Mouse (Mus musculus) lung, embryonic 14.5 days (tissue): ENCODE results near the gene Hbb-bh2. TPM values are rescaled to one million over a fixed set of nuclear protein-coding genes. Genes with fewer than 3 reads are reported as not detected.
"Not testable (repeated sequence)": the region's sequence is repeated elsewhere in the genome, so short reads cannot be mapped to it uniquely, and the experiment has no call there.

Experiments used
- ATAC-seq: fragments of 200-750 bp; cut with Nextera tagmentation; 2 replicates; pipeline ENCODE4 v1.8.0; 2017; ENCODE audit warnings: mild to moderate bottlenecking, moderate TSS enrichment, moderate library complexity; ENCODE audit not compliant: insufficient read depth
- DNase-seq: peaks from one replicate; pipeline ENCODE4 v3.0.0-alpha.2; 2015
- H3K27ac ChIP-seq: fragments of 300-500 bp; sonication (generic); 2 replicates; pipeline ENCODE4 v1.5.1; 2014; ENCODE audit warnings: low read depth, mild to moderate bottlenecking, moderate library complexity
- H3K27me3 ChIP-seq: fragments of 300-500 bp; sonication (generic); 2 replicates; pipeline ENCODE4 v1.6.1; 2014; ENCODE audit warnings: low read length, control low read depth; ENCODE audit not compliant: insufficient read depth
- H3K36me3 ChIP-seq: fragments of 300-500 bp; sonication (generic); 2 replicates; pipeline ENCODE4 v1.6.1; 2014; ENCODE audit warnings: control low read depth; ENCODE audit not compliant: insufficient read depth
- H3K4me1 ChIP-seq: fragments of 300-500 bp; sonication (generic); 2 replicates; pipeline ENCODE4 v1.6.1; 2014; ENCODE audit warnings: antibody characterized with exemption, control low read depth; ENCODE audit not compliant: insufficient read depth
- H3K4me2 ChIP-seq: fragments of 300-500 bp; sonication (generic); 2 replicates; pipeline ENCODE4 v1.6.1; 2014; ENCODE audit warnings: mild to moderate bottlenecking
- H3K4me3 ChIP-seq: fragments of 300-500 bp; sonication (generic); 2 replicates; pipeline ENCODE4 v1.5.1; 2014; ENCODE audit warnings: low read depth, low read length
- H3K9ac ChIP-seq: fragments of 300-500 bp; sonication (generic); 2 replicates; pipeline ENCODE4 v1.6.1; 2014
- H3K9me3 ChIP-seq: fragments of 300-500 bp; sonication (generic); 2 replicates; pipeline ENCODE4 v1.6.1; 2016; ENCODE audit warnings: low read depth, low read length, control low read depth
- CTCF ChIP-seq: IDR thresholded peaks from 2 replicates; pipeline ENCODE4 v1.5.1; 2016; ENCODE audit warnings: antibody characterized with exemption, low read depth
- WGBS: fragments of 180-500 bp; shearing (Covaris S2); extraction: QIAGEN DNeasy Blood & Tissue Kit; methylation state at CpG from one replicate; pipeline ENCODE4 v1.1.7; 2014; 5-methylcytosine and 5-hydroxymethylcytosine counted together
- polyA plus RNA-seq: library from polyadenylated mRNA; unstranded; fragments of >200 nt; fragmentation: Nextera tagmentation; extraction: Ambion mirVana; gene quantifications from 2 replicates; pipeline ENCODE4 v1.2.1, GENCODE M21; 2014

The Hbb-bh2 gene
- polyA plus RNA-seq, 1 experiment from 2014 or later, result not detected

DNA sequence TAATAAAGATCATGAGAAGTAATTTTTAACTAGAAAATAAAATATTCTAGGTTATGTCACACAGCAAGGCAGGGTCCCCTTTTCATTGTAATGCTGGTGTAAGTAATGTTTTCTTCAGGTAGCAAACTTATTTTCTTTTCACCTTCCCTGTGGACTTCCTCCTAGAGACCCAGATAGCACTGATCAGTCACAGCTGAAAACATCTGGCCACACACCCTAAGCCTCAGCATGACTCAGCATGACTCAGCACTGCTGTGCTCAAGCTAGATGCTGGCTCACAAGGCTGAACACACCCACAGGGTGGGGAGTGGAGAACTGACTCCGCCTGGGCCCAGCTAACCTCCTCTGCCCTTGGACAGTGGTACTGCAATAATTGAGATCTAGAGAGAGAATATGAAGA lies 20.5 kb upstream of the Hbb-bh2 start:
- H3K27me3 ChIP-seq, result no peaks in the 10 kb centered on the region
- no peak overlapping the region; the same call in 1 of the 2 replicates for H3K27ac ChIP-seq
- no peaks in the 10 kb centered on the region for H3K9me3 ChIP-seq
- ATAC-seq, result peak; percentile 75
- no peak overlapping the region for H3K9ac ChIP-seq
- H3K36me3 ChIP-seq, result no peaks in the 10 kb centered on the region
- TF ChIP-seq CTCF, result no peak
- WGBS, result 42% methylated on average over 1 of the region's 1 CpGs
- no peaks in the 10 kb centered on the region for H3K4me1 ChIP-seq
- DNase-seq, result peak; percentile 43
- no peak overlapping the region for H3K4me2 ChIP-seq
- H3K4me3 ChIP-seq, result no peak overlapping the region

DNA sequence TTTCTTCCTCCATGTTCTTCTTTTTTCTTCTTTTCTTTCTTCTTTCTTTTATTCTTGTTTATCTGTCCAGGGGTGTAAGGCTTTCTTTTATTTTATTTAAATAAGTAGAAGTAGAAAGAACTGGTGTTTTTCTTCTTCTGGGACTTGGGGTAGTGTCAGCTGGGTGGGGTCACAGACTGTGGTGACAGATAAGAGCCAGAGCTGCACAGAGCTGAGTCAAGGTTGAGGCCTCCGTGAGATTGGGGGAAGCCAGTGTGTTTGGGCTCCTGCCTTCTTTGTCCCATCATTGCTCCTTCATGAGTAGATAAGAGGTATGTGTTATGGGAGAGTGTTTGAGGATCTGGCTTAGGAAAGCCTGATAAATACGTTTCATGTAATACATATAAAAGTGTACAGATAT lies 18.8 kb upstream of the Hbb-bh2 start:
- H3K27me3 ChIP-seq, result no peaks in the 10 kb centered on the region
- no peak overlapping the region for H3K9ac ChIP-seq
- H3K9me3 ChIP-seq, result no peaks in the 10 kb centered on the region
- WGBS, result 41% methylated on average over 2 of the region's 2 CpGs
- peak; percentile 66; the same call in 1 of the 2 replicates for ATAC-seq
- H3K4me2 ChIP-seq, result no peak overlapping the region
- TF ChIP-seq CTCF, result no peak
- no peaks in the 10 kb centered on the region for H3K4me1 ChIP-seq
- no peak overlapping the region for H3K4me3 ChIP-seq
- no peak overlapping the region for H3K27ac ChIP-seq
- DNase-seq, result no peak
- H3K36me3 ChIP-seq, result no peaks in the 10 kb centered on the region

DNA sequence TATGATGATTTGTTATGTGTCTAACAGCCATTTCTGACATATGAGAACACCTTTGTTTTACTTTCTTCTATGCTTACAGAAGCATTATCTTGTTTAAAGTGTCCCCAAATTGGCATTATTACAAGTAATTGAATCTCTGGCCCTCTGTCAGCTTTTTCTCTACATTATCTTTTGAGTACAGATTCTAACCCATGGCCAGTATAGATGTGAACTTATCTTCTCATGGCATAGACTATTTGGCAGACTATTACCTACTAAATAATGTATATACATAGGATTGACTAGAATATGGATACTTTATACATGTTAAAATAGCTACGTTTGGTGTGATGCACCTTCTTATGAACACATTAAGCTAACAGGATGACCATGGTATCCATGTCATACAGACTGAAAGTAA lies 14.3 kb upstream of the Hbb-bh2 start:
- H3K27me3 ChIP-seq, result no peaks in the 10 kb centered on the region
- DNase-seq, result no peak
- H3K4me2 ChIP-seq, result no peak overlapping the region
- H3K9ac ChIP-seq, result no peak overlapping the region
- TF ChIP-seq CTCF, result no peak
- no peak for ATAC-seq
- H3K36me3 ChIP-seq, result no peaks in the 10 kb centered on the region
- 47% methylated on average over 1 of the region's 1 CpGs for WGBS
- no peak overlapping the region for H3K4me3 ChIP-seq
- H3K27ac ChIP-seq, result no peak overlapping the region
- no peaks in the 10 kb centered on the region for H3K9me3 ChIP-seq
- no peaks in the 10 kb centered on the region for H3K4me1 ChIP-seq

DNA sequence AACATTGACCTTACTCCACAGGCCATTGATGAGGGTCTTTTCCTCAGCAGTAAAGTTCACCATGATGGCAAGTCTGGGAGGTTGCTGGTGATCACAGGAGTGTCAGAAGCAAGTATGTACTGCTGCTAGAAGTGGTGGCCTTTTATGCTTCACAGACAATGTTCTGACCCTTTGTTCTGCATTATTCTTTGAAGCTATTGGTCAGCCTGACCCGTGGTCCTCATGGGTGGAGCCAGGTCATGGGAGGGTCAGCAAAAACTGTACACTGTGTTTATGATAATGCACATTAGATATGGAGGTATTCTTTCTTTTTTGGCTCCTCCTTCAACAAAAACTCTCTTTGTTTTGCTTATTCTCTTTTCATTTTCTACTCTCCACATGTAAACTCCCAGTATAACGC lies 12.8 kb upstream of the Hbb-bh2 start, which contains the start of gene Hbb-y:
Gene Hbb-y, minus strand, starts transcription at position 127 of the 400 bp plus-strand sequence.
- Histone ChIP-seq H3K4me1 (no peaks in the 10 kb centered on the region), H3K9me3 (no peaks in the 10 kb centered on the region), H3K4me2 (no peak within 1 kb of the TSS), H3K9ac (no peak within 1 kb of the TSS), H3K27ac (no peak within 1 kb of the TSS), H3K4me3 (no peak within 1 kb of the TSS), H3K36me3 (no peaks in the 10 kb centered on the region), H3K27me3 (no peaks in the 10 kb centered on the region)
- ATAC-seq, result no peak
- DNase-seq, result no peak
- WGBS, result 62% methylated on average over 2 of the region's 2 CpGs
- TF ChIP-seq CTCF, result no peak

DNA sequence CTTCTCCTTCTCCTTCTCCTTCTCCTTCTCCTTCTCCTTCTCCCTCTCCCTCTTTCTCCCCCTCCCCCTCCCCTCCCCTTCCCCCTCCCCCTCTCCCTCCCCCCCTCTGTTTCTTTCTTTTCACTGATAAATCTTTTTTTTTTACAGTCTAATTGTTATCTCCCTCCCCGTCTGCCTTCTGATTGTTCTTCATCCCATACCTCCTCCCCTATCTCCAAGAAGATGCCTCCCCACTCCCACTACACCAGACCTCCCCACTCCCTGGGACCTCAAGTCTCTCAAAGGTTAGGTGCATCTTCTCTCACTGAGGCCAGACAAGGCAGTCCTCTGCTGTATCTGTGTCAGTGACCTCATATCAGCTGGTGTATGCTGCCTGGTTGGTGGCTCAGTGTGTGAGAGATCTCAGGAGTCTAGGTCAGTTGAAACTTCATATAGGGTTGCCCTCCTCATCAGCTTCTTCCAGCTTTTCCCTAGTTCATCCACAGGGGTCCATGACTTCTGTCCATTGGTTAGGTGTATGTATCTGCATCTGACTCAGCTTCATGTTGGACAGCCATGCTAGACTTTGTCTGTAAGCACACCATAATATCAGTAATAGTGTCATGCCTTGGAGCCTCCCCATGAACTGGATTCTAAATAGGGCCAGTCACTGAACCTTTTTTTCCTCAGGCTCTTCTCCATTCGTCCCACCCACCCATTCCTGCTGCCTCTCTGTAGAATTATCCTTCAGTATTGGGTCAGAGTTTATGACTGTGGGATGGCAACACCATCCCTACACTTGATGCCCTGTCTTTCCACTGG lies 4.4 kb upstream of the Hbb-bh2 start:
- Histone ChIP-seq H3K4me3 (no peak overlapping the region), H3K4me2 (no peak overlapping the region), H3K27ac (no peak overlapping the region), H3K27me3 (no peaks in the 10 kb centered on the region), H3K4me1 (no peaks in the 10 kb centered on the region), H3K9me3 (no peaks in the 10 kb centered on the region), H3K36me3 (no peaks in the 10 kb centered on the region), H3K9ac (no peak overlapping the region)
- 42% methylated on average over 2 of the region's 2 CpGs for WGBS
- ATAC-seq (no peak), DNase-seq (no peak)
- no peak for TF ChIP-seq CTCF

DNA sequence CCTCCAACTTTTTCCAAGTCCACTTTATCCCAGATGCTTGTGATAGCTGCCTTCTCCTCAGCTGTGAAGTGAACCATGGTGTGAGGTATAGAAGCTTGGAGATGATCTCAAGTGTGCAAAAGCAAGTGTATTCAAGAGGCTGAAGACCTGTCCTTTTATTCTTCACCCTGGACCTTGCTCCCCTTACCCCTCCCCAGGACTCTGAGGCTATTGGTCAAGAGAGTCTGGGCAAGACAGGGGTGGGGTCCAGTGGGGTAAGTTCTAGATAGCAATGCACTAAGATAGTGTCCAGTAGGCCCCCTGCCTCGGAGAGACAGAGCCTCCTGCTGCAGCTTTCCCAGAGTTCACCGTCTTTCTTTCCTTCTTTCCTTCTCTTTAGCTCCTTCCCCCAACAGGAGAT lies 2.7 kb upstream of the Hbb-bh2 start, which contains the start of gene Hbb-bh1:
Gene Hbb-bh1, minus strand, starts transcription at position 131 of the 400 bp plus-strand sequence.
- H3K27me3 ChIP-seq, result no peaks in the 10 kb centered on the region
- no peak for TF ChIP-seq CTCF
- DNase-seq (no peak), ATAC-seq (no peak)
- H3K9ac ChIP-seq, result no peak within 1 kb of the TSS
- H3K4me1 ChIP-seq, result no peaks in the 10 kb centered on the region
- H3K36me3 ChIP-seq, result no peaks in the 10 kb centered on the region
- H3K27ac ChIP-seq, result no peak within 1 kb of the TSS
- H3K9me3 ChIP-seq, result no peaks in the 10 kb centered on the region
- 65% methylated on average over 2 of the region's 2 CpGs for WGBS
- no peak within 1 kb of the TSS for H3K4me2 ChIP-seq
- no peak within 1 kb of the TSS for H3K4me3 ChIP-seq

DNA sequence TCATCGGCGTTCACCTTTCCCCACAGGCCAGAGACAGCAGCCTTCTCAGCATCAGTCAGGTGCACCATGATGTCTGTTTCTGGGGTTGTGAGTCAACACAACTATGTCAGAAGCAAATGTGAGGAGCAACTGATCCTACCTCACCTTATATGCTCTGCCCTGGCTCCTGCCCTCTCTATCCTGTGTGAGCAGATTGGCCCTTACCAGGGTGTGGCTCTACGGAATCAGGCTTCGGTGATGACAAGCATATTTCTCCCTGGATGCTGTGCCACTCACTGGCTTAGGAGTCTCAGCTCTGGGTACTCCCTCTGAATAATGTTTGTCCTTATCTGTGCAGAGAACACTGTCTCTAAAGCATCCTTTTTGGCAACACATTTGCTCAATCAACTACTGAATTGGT lies 12.5 kb downstream of the Hbb-bh2 start, which contains the start of gene Hbb-bs:
Gene Hbb-bs, minus strand, starts transcription at position 289 of the 400 bp plus-strand sequence.
- H3K36me3 ChIP-seq, result no peaks in the 10 kb centered on the region
- peak; percentile 83 for ATAC-seq
- 91% methylated on average over 4 of the region's 4 CpGs for WGBS
- H3K9ac ChIP-seq, result no peak within 1 kb of the TSS
- no peak within 1 kb of the TSS for H3K4me2 ChIP-seq
- no peak for DNase-seq
- no peak within 1 kb of the TSS for H3K27ac ChIP-seq
- no peaks in the 10 kb centered on the region for H3K4me1 ChIP-seq
- no peaks in the 10 kb centered on the region for H3K27me3 ChIP-seq
- H3K9me3 ChIP-seq, result no peaks in the 10 kb centered on the region
- TF ChIP-seq CTCF, result no peak
- no peak within 1 kb of the TSS for H3K4me3 ChIP-seq

DNA sequence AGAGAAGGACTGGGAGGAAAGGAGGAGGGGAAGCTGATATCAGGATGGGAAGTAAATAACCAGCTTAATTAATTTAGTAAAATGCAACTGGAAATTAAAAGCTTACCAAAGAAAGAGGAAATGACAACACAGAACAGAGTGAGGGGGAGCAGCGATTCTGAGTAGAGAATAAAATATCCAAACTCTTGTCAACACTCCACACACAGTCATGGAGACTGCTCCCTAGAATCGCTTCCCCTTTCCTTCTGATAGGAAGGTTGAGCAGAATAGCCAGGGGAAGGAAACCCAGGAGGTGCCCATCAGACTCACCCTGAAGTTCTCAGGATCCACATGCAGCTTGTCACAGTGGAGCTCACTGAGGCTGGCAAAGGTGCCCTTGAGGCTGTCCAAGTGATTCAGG lies 13.2 kb downstream of the Hbb-bh2 start:
- H3K4me3 ChIP-seq, H3K27ac ChIP-seq, H3K4me2 ChIP-seq, H3K9me3 ChIP-seq, H3K9ac ChIP-seq, H3K4me1 ChIP-seq, H3K27me3 ChIP-seq, DNase-seq, ATAC-seq, H3K36me3 ChIP-seq: not testable (repeated sequence)
- WGBS, result no CpG with 5 or more reads among the region's 2 CpGs
